Mouse (Mus musculus) midbrain, embryonic 14.5 days (tissue): ENCODE measurements around the gene Gh. TPM values are rescaled to one million over a fixed set of nuclear protein-coding genes. Genes with fewer than 3 reads are reported as not detected.

Experiments
- ATAC-seq: fragments of 200-750 bp; cut with Nextera tagmentation; 2 replicates; pipeline ENCODE4 v1.8.0; 2017; ENCODE audit warnings: moderate number of reproducible peaks, moderate library complexity; ENCODE audit not compliant: low FRiP score, low TSS enrichment
- DNase-seq: peaks from one replicate; pipeline ENCODE4 v3.0.0-alpha.2; 2015
- H3K27ac ChIP-seq: fragments of 300-500 bp; sonication (generic); replicated peaks from 2 replicates; pipeline ENCODE4 v1.5.1; 2014; ENCODE audit warnings: mild to moderate bottlenecking, low read depth, low read length, moderate library complexity
- H3K27me3 ChIP-seq: fragments of 300-500 bp; sonication (generic); 2 replicates; pipeline ENCODE4 v1.6.1; 2014; ENCODE audit warnings: low read length, control low read depth, mixed read lengths; ENCODE audit not compliant: control insufficient read depth, insufficient read depth
- H3K36me3 ChIP-seq: fragments of 300-500 bp; sonication (generic); 2 replicates; pipeline ENCODE4 v1.6.1; 2014; ENCODE audit warnings: low read length, control low read depth; ENCODE audit not compliant: control insufficient read depth, insufficient read depth
- H3K4me1 ChIP-seq: fragments of 300-500 bp; sonication (generic); 2 replicates; pipeline ENCODE4 v1.6.1; 2014; ENCODE audit warnings: mild to moderate bottlenecking, antibody characterized with exemption, low read length, control low read depth; ENCODE audit not compliant: control insufficient read depth, insufficient read depth
- H3K4me2 ChIP-seq: fragments of 300-500 bp; sonication (generic); 2 replicates; pipeline ENCODE4 v1.6.1; 2014; ENCODE audit warnings: mild to moderate bottlenecking, low read length, moderate library complexity
- H3K4me3 ChIP-seq: fragments of 300-500 bp; sonication (generic); replicated peaks from 2 replicates; pipeline ENCODE4 v1.5.1; 2014; ENCODE audit warnings: low read depth, low read length
- H3K9ac ChIP-seq: fragments of 300-500 bp; sonication (generic); replicated peaks from 2 replicates; pipeline ENCODE4 v1.6.1; 2014; ENCODE audit warnings: mild to moderate bottlenecking, low read length, moderate library complexity
- H3K9me3 ChIP-seq: fragments of 300-500 bp; sonication (generic); 2 replicates; pipeline ENCODE4 v1.6.1; 2016; ENCODE audit warnings: low read length, control low read depth, mixed read lengths; ENCODE audit not compliant: control insufficient read depth
- WGBS: fragments of 180-500 bp; shearing (Covaris S2); extraction: QIAGEN DNeasy Blood & Tissue Kit; methylation state at CpG from one replicate; pipeline ENCODE4 v1.1.7; 2014; 5-methylcytosine and 5-hydroxymethylcytosine counted together
- polyA plus RNA-seq: library from polyadenylated mRNA; unstranded; fragments of >200 nt; fragmentation: Nextera tagmentation; extraction: Ambion mirVana; gene quantifications from 2 replicates; pipeline ENCODE4 v1.2.1, GENCODE M21; 2014

Gh gene
- polyA plus RNA-seq, 1 experiment from 2014 or later = not detected

- Histone ChIP-seq H3K36me3 (no peaks in the 10 kb centered on the region), H3K27me3 (no peaks in the 10 kb centered on the region), H3K4me1 (no peaks in the 10 kb centered on the region), H3K4me3 (no peak overlapping the region), H3K9me3 (no peaks in the 10 kb centered on the region), H3K9ac (no peak overlapping the region), H3K27ac (no peak overlapping the region), H3K4me2 (no peak overlapping the region)
- WGBS = 80% methylated on average over 7 of the region's 7 CpGs
- ATAC-seq = no peak
- DNase-seq = no peak
Observed at GRCm38 (mm10) chr11:106317801-106318200, 16.1 kb upstream of the Gh start.

DNA sequence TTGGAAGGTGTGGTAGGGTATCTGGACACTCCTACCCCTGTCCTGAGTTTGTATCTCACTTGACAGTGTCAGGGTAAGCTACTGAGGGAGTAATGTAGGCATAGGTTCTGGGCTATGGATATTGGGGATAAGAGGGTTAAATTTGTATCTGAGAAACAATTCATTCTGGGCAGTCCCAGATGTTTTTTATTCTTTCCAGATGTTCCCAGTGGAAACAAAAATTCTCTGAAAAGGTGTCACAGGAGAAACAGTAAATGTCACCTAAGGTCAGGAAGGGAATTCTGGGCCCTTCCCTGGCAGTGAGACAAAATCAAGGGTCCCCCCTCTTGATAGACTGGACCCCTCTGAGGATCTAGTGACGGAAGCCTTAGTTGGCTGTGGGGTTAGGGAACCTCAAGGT is 14.8 kb upstream of the Gh start:
- Histone ChIP-seq H3K4me1 (no peaks in the 10 kb centered on the region), H3K9me3 (no peaks in the 10 kb centered on the region), H3K27ac (no peak overlapping the region), H3K9ac (no peak overlapping the region), H3K36me3 (no peaks in the 10 kb centered on the region), H3K27me3 (no peaks in the 10 kb centered on the region), H3K4me2 (no peak overlapping the region), H3K4me3 (no peak overlapping the region)
- ATAC-seq = no peak
- DNase-seq = no peak
- WGBS = 84% methylated on average over 1 of the region's 1 CpGs

DNA sequence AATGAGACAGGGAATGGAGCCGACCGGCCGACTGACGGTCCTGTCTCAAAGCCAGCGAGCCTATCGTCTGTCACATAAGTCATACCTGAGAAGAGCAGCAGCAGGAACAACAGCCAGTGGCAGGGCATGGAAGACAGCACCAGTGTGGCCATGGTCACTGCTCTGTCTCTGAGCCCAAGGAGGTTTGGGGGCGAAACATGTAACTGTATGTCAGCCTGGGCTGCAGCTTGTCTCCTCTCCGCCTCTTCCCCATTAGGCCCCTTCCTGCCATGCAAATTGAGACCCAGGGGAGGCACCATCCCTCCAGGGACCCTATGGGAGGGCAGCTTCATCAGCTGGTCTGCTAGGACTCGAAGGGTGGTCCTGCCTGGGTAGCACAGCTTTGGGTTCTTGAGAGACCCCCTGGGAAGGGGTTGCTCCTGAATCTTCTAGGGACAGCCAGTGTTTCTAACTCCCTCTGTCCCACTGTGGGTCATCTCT is 12.7 kb upstream of the Gh start, which contains the start of gene Cd79b:
Cd79b (minus strand) TSS at position 430 of the 480 bp plus-strand sequence.
- Histone ChIP-seq H3K9ac (no peak within 1 kb of the TSS), H3K27me3 (no peaks in the 10 kb centered on the region), H3K9me3 (no peaks in the 10 kb centered on the region), H3K27ac (no peak within 1 kb of the TSS), H3K4me2 (no peak within 1 kb of the TSS), H3K36me3 (no peaks in the 10 kb centered on the region), H3K4me3 (no peak within 1 kb of the TSS), H3K4me1 (no peaks in the 10 kb centered on the region)
- WGBS = 79% methylated on average over 9 of the region's 9 CpGs
- DNase-seq (no peak), ATAC-seq (no peak)

DNA sequence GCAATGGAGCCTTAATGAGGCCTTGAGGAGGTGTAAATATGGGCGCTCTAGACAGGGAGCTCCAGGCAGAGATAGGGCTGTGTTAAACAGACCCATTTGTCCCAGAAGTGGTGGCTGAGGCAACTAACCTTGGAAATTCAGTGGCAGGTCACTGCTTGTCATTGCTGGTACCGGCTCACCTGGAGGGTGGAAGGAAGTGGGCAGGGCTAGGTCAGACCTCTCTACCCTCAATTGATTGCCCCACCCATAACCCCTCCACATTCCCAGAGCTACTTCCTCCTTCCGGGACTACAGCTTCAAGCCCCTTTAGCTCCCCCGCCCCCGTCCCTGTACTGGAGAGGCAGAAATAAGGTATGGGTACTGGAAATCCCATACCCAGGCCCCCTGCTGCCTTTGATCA is 11.9 kb upstream of the Gh start:
- no peak overlapping the region for H3K9ac ChIP-seq
- no peaks in the 10 kb centered on the region for H3K9me3 ChIP-seq
- DNase-seq (no peak), ATAC-seq (no peak)
- no peak overlapping the region for H3K4me3 ChIP-seq
- no peaks in the 10 kb centered on the region for H3K27me3 ChIP-seq
- H3K36me3 ChIP-seq = no peaks in the 10 kb centered on the region
- WGBS = 80% methylated on average over 5 of the region's 5 CpGs
- H3K4me1 ChIP-seq = no peaks in the 10 kb centered on the region
- no peak overlapping the region for H3K27ac ChIP-seq
- no peak overlapping the region for H3K4me2 ChIP-seq

DNA sequence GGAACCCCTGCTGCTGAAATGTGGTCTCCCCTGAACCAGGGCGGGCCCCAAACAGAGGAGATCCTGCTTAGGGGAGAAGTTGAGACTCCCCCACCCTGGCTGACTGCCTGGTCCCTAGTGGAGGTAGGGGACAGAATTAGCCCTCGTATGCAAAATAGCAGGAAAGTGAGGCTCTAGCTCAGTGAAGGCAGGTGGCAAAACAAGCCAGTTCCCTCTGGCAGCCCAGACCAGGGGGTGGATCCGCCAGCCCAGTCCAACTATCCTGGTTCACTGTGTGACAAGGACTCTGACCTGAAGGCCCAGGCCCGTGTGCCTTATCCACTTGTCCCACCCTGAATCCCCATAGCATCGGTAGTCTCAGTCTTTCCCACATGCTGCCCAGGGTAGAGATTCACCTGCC is 8.5 kb upstream of the Gh start:
- H3K9me3 ChIP-seq = no peaks in the 10 kb centered on the region
- H3K4me1 ChIP-seq = no peaks in the 10 kb centered on the region
- ATAC-seq (no peak), DNase-seq (no peak)
- no peak overlapping the region for H3K4me2 ChIP-seq
- 72% methylated on average over 5 of the region's 5 CpGs for WGBS
- no peak overlapping the region for H3K9ac ChIP-seq
- no peaks in the 10 kb centered on the region for H3K36me3 ChIP-seq
- no peak overlapping the region for H3K4me3 ChIP-seq
- no peaks in the 10 kb centered on the region for H3K27me3 ChIP-seq
- no peak overlapping the region for H3K27ac ChIP-seq

GRCm38 (mm10) chr11:106308162-106308561 is 6.5 kb upstream of the Gh start:
- H3K4me3 ChIP-seq = no peak overlapping the region
- H3K27me3 ChIP-seq = no peaks in the 10 kb centered on the region
- ATAC-seq (no peak), DNase-seq (no peak)
- no peak overlapping the region for H3K9ac ChIP-seq
- H3K27ac ChIP-seq = no peak overlapping the region
- no peak overlapping the region for H3K4me2 ChIP-seq
- WGBS = 88% methylated on average over 11 of the region's 11 CpGs
- no peaks in the 10 kb centered on the region for H3K9me3 ChIP-seq
- no peaks in the 10 kb centered on the region for H3K36me3 ChIP-seq
- no peaks in the 10 kb centered on the region for H3K4me1 ChIP-seq

GRCm38 (mm10) chr11:106307432-106307831 is 5.8 kb upstream of the Gh start:
- no peak for ATAC-seq
- Histone ChIP-seq H3K9me3 (no peaks in the 10 kb centered on the region), H3K9ac (no peak overlapping the region), H3K36me3 (no peaks in the 10 kb centered on the region), H3K4me2 (no peak overlapping the region), H3K4me3 (no peak overlapping the region), H3K27me3 (no peaks in the 10 kb centered on the region), H3K4me1 (no peaks in the 10 kb centered on the region), H3K27ac (no peak overlapping the region)
- no peak for DNase-seq
- 84% methylated on average over 5 of the region's 5 CpGs for WGBS

DNA sequence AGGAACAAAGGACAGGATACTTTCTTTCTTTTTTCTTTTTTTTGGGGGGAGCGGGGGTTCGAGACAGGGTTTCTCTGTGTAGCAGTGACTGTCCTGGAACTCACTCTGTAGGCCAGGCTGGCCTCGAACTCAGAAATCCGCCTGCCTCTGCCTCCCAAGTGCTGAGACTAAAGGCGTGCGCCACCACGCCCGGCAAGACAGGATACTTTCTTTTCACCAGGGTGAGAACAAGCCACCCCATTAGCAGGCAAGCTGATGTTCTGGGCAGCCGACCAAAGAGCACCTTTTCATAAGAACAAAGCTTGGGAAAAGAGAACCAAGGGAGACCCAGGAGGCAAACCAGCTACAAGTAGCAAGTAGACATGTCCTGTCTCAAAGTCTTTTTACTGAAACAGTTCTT is 5.1 kb upstream of the Gh start:
- Histone ChIP-seq H3K27ac (no peak overlapping the region), H3K4me2 (no peak overlapping the region), H3K4me1 (no peaks in the 10 kb centered on the region), H3K27me3 (no peaks in the 10 kb centered on the region), H3K9me3 (no peaks in the 10 kb centered on the region), H3K4me3 (no peak overlapping the region), H3K9ac (no peak overlapping the region), H3K36me3 (no peaks in the 10 kb centered on the region)
- no peak for DNase-seq
- WGBS = 84% methylated on average over 9 of the region's 9 CpGs
- no peak for ATAC-seq

GRCm38 (mm10) chr11:106306065-106306385 is 4.4 kb upstream of the Gh start:
- H3K27me3 ChIP-seq = no peaks in the 10 kb centered on the region
- no peaks in the 10 kb centered on the region for H3K4me1 ChIP-seq

More at GRCm38 (mm10) chr11:106306065-106306385, 4.4 kb upstream of the Gh start:
- Histone ChIP-seq H3K9me3 (no peaks in the 10 kb centered on the region), H3K4me2 (no peak overlapping the region), H3K9ac (no peak overlapping the region), H3K4me3 (no peak overlapping the region), H3K27ac (no peak overlapping the region), H3K36me3 (no peaks in the 10 kb centered on the region)
- no peak for DNase-seq
- no peak for ATAC-seq
- WGBS = 93% methylated on average over 3 of the region's 3 CpGs
